Comparison of ENCODE assay signal across 9 mouse cellular contexts in genomic region chr15:42914099-42914498, GRCm38 (mm10).
DNase-seq lines count a peak whose midpoint lies in the region; ATAC-seq and TF ChIP-seq lines count a peak whose summit lies in the region.
"Had no signal": no experiment of that assay in that cellular context is flagged by ENCODE, and none has a peak within 500 bp of the region (broad histone marks: within the 10 kb centered on the region; RNA-seq: fewer than 3 reads in every experiment).

No protein-coding gene starts in this region.

- H3K27ac ChIP-seq in gastrocnemius, adult 2 months, result no peak overlapping the region
- H3K27ac ChIP-seq in midbrain, embryonic 14.5 days (replicated peaks; ENCODE audit: low read depth, low read length), result no peak overlapping the region
- H3K27ac ChIP-seq: lung, embryonic 15.5 days had no signal

- no peaks in the 10 kb centered on the region for H3K36me3 ChIP-seq in midbrain, embryonic 14.5 days (ENCODE audit: control insufficient read depth, insufficient read depth, low read length)
- H3K36me3 ChIP-seq: lung, embryonic 15.5 days had no signal

- no peaks in the 10 kb centered on the region for H3K9me3 ChIP-seq in midbrain, embryonic 14.5 days (ENCODE audit: control insufficient read depth, low read length)
- H3K9me3 ChIP-seq: lung, embryonic 15.5 days had no signal

- H3K4me2 ChIP-seq in midbrain, embryonic 14.5 days (ENCODE audit: low read length), result no peak overlapping the region
- H3K4me2 ChIP-seq: lung, embryonic 15.5 days had no signal

- peak; percentile 63; the same call in 1 of the 2 replicates for ATAC-seq in midbrain, embryonic 14.5 days (ENCODE audit: low FRiP score, low TSS enrichment)

- H3K9ac ChIP-seq in midbrain, embryonic 14.5 days (replicated peaks; ENCODE audit: low read length), result no peak overlapping the region
- H3K9ac ChIP-seq: lung, embryonic 15.5 days had no signal

- intact Hi-C loops in gastrocnemius, adult 2 months (cut with DNase I), result no loop called here

- H3K4me1 ChIP-seq in midbrain, embryonic 14.5 days (ENCODE audit: control insufficient read depth, insufficient read depth, low read length), result no peaks in the 10 kb centered on the region
- H3K4me1 ChIP-seq: lung, embryonic 15.5 days had no signal

- 8% methylated on average over 3 of the region's 3 CpGs for WGBS in midbrain, embryonic 14.5 days

- H3K27me3 ChIP-seq in midbrain, embryonic 14.5 days (ENCODE audit: control insufficient read depth, insufficient read depth, low read length), result no peaks in the 10 kb centered on the region
- H3K27me3 ChIP-seq: lung, embryonic 15.5 days had no signal

- no peak overlapping the region for H3K4me3 ChIP-seq in gastrocnemius, adult 2 months
- H3K4me3 ChIP-seq in midbrain, embryonic 14.5 days (replicated peaks; ENCODE audit: low read depth, low read length), result no peak overlapping the region
- H3K4me3 ChIP-seq: lung, embryonic 15.5 days had no signal

- DNase-seq in gastrocnemius, adult 2 months, result peak; percentile 35
- DNase-seq in gastrocnemius, adult 8-10 months (ENCODE audit: low spot score in 2 of 2), result no peak
- DNase-seq in adrenal gland, postnatal 14 days, result peak; percentile 65
- peak; percentile 41 for DNase-seq in embryo, embryonic 11.5 days (ENCODE audit: low read depth, low spot score)
- peak; percentile 79 for DNase-seq in heart, postnatal 4 days
- DNase-seq in left cerebral cortex, adult 18-20 months (ENCODE audit: low spot score in 2 of 2), result peak; percentile 75 to 84
- DNase-seq in midbrain, embryonic 14.5 days, result peak; percentile 88
- DNase-seq in spleen, postnatal 4 days (ENCODE audit: low spot score in 2 of 2), result peak; percentile 29 to 68

- TF ChIP-seq CTCF in gastrocnemius, adult 2 months (IDR thresholded peaks at IDR 0.05), result peak; percentile 84

Comparison
In these comparisons a context has a peak if more than half of its experiments do, and no peak if none do; other contexts are left out.
1. DNase-seq: peak in gastrocnemius, adult 2 months (single experiment), adrenal gland, postnatal 14 days (single experiment), embryo, embryonic 11.5 days (single experiment), heart, postnatal 4 days (single experiment), left cerebral cortex, adult 18-20 months (2 of 2), midbrain, embryonic 14.5 days (single experiment) and spleen, postnatal 4 days (2 of 2); none in gastrocnemius, adult 8-10 months (0 of 2).